Mouse (Mus musculus) left cerebral cortex, adult 2 months (tissue): Measurements from ENCODE around the gene Chrm3. TPM values are rescaled to one million over a fixed set of nuclear protein-coding genes. Genes with fewer than 3 reads are reported as not detected.
A peak's percentile ranks its signal among the peaks of the same experiment; 100 is the strongest.

Source experiments
- DNase-seq, 2 experiments: peaks; one replicate each; pipeline ENCODE4 v3.0.0; 2021 to 2022; ENCODE audit warnings: low spot score in 2 of 2, mixed read lengths in 1 of 2; ENCODE audit errors: extremely low spot score in 1 of 2
- H3K27ac ChIP-seq: fragments of 200-600 bp; 2 replicates; pipeline ENCODE4 v1.8.1; 2022
- H3K4me3 ChIP-seq: fragments of 200-600 bp; 2 replicates; pipeline ENCODE4 v1.8.1; 2022
- CTCF ChIP-seq: fragments of 200-600 bp; IDR thresholded peaks from 2 replicates; pipeline ENCODE4 v1.8.1; 2022; ENCODE audit warnings: antibody characterized with exemption, mild to moderate bottlenecking, moderate library complexity
- intact Hi-C: fragments of 180-260 bp; cut with DNase I; formaldehyde crosslinking; loops from one replicate; pipeline ENCODE4 v1.15.1; 2025
- total RNA-seq, 2 experiments: library from RNA; stranded (reverse); gene quantifications; 2 replicates each; pipeline ENCODE4 v1.2.3; 2021

Chrm3 gene
- total RNA-seq, 2 experiments from 2014 or later, result 52.6 to 55.0 TPM

- intact Hi-C loops, result no loop called here
- no peak overlapping the region for H3K27ac ChIP-seq
- no peak overlapping the region for H3K4me3 ChIP-seq
- DNase-seq, result no peak
- no peak for TF ChIP-seq CTCF
Measured at GRCm38 (mm10) chr13:10138878-10139277, 221.8 kb downstream of the Chrm3 start.

DNA sequence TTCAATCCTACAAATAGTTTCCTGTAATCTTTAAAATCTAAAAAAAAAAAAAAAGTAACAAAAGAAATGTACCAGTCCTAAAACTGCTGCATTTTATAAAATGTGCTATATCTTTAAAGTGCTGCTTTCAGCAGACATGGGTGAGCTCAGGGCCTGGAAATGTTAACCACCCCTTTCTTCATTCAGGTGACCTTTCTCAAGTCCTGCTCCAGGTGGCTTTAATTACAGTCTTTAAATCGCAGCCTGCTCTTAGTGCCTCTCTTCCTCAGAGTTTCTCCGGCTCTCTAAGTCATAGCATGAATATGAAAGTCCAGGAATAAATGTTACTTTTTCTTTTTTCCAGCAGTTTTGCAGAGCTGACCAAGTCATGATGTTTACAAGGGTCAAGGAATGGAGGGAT is 229.6 kb downstream of the Chrm3 start:
- no peak overlapping the region for H3K4me3 ChIP-seq
- DNase-seq, result no peak
- intact Hi-C loops, result no loop called here
- H3K27ac ChIP-seq, result no peak overlapping the region
- TF ChIP-seq CTCF, result no peak

GRCm38 (mm10) chr13:10112211-10112610 is 248.4 kb downstream of the Chrm3 start:
- DNase-seq, result no peak
- intact Hi-C loops, result no loop called here
- TF ChIP-seq CTCF, result no peak
- no peak overlapping the region for H3K27ac ChIP-seq
- H3K4me3 ChIP-seq, result no peak overlapping the region

DNA sequence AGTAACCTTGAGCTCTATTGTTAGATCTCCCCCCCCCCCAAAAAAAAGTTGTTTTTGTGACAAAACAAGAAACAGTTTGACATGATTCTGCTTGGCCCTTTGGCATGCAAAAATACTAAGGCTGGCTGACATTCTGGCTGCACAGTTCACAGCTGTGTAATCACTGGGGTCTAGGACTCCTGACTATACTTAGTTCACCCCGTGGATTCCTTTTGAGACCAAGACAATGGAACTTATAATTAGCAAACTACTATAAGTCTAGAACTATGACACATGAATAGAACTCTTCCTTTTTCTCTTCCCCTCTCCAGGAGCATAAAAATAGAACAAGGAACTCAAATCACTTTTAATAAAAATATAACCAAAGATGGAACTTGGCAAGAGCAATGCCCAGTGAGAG is 251.1 kb downstream of the Chrm3 start:
- intact Hi-C loops, result no loop called here
- DNase-seq, result no peak
- Histone ChIP-seq H3K27ac (no peak overlapping the region), H3K4me3 (no peak overlapping the region)
- no peak for TF ChIP-seq CTCF

GRCm38 (mm10) chr13:10107331-10107730 is 253.3 kb downstream of the Chrm3 start:
- intact Hi-C loops, result no loop called here

GRCm38 (mm10) chr13:10090778-10091177 is 269.9 kb downstream of the Chrm3 start:
- Histone ChIP-seq H3K4me3 (no peak overlapping the region), H3K27ac (no peak overlapping the region)
- no peak for DNase-seq
- TF ChIP-seq CTCF, result no peak
- intact Hi-C loops, result no loop called here

More at GRCm38 (mm10) chr13:10107331-10107730, 253.3 kb downstream of the Chrm3 start:
- no peak for TF ChIP-seq CTCF
- Histone ChIP-seq H3K4me3 (no peak overlapping the region), H3K27ac (no peak overlapping the region)
- no peak for DNase-seq

DNA sequence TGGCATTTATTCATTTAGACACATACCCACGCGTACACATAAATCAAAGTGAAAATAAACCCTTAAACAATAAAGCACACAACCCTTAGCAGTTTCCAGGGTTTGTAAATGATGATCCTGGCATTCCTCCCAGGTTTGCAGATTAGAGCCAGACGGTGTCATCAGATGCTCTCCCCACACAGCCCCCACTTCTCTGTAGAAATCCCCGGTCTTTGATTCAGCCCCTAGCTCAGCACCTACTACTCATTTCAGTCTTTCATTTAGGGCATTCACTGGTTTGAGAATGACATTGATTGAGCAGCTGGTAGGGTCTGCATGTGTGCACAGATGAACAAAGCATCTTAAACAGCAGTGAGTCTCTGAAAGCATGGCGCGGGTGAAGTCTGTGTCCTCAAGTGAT is 274.3 kb downstream of the Chrm3 start:
- no peak overlapping the region for H3K4me3 ChIP-seq
- intact Hi-C loops, result no loop called here
- H3K27ac ChIP-seq, result no peak overlapping the region
- TF ChIP-seq CTCF, result no peak
- no peak for DNase-seq

DNA sequence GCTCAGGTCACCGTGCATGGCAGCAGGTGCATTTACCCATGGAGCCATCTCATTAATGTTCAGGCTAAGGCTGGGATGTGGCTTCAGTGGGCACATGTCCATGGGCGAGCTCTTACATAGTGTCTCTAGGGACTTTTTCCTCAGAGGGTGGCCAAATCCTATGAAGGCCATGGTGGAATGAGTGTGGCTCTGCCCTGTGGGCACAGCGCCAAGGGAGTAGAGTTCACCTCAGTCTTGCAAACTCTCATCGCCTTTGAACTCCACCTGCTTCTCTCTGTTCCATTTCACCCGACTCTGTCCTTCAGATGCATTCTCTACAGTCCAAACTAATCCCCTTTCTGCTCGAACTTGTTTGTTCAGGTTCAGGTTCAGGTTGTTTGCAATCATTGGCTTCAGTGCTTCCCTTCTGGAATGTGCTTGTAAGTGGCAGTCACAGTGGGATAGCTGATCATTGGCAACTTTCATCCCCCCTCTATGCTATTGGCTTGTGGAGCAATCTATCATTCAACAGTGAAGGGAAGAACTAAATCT is 278.7 kb downstream of the Chrm3 start:
- no peak overlapping the region for H3K27ac ChIP-seq
- intact Hi-C loops, result no loop called here
- no peak overlapping the region for H3K4me3 ChIP-seq
- DNase-seq, result no peak
- no peak for TF ChIP-seq CTCF

- intact Hi-C loops, result loop anchor here (10.0 kb wide), 2 partner anchors 186 to 274 kb away; no protein-coding TSS in a partner anchor
Measured at GRCm38 (mm10) chr13:10071165-10071564, 289.5 kb downstream of the Chrm3 start.

DNA sequence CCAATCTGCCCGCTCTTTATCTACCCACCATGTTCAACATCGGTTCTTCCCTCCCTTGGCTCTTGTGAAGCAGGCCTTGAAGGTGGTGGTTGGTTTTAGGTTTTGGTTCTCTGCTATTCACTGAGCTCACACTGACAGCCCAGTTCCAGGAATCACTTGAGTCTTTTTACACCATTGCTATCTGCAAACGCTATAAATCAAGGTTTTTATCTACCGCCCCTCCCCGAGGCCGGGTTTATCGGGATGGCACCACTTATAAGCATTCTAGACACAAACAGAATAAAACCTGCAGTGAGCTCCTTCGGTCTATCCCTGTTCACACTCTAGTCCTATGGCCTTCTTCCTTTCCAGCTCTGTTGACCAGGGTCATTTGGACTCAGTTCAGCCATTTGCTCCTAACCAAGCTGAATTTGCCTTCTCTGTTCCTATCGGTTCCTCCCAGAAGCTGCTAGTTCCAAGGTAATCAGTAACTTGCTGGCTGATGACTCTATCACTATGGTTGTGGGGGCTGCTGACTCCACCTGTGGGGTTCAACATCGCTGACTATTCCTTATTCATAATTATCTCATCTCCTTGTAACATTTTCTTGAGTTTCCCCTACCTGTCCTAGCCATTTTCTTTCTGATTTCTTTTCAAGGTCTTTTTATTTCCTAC is 291.6 kb downstream of the Chrm3 start:
- Histone ChIP-seq H3K27ac (no peak overlapping the region), H3K4me3 (no peak overlapping the region)
- intact Hi-C loops, result no loop called here
- DNase-seq, result no peak
- TF ChIP-seq CTCF, result no peak

More at GRCm38 (mm10) chr13:10071165-10071564, 289.5 kb downstream of the Chrm3 start:
- no peak overlapping the region for H3K4me3 ChIP-seq
- DNase-seq, result peak; percentile 29 to 40
- TF ChIP-seq CTCF, result peak; percentile 63
- no peak overlapping the region for H3K27ac ChIP-seq

DNA sequence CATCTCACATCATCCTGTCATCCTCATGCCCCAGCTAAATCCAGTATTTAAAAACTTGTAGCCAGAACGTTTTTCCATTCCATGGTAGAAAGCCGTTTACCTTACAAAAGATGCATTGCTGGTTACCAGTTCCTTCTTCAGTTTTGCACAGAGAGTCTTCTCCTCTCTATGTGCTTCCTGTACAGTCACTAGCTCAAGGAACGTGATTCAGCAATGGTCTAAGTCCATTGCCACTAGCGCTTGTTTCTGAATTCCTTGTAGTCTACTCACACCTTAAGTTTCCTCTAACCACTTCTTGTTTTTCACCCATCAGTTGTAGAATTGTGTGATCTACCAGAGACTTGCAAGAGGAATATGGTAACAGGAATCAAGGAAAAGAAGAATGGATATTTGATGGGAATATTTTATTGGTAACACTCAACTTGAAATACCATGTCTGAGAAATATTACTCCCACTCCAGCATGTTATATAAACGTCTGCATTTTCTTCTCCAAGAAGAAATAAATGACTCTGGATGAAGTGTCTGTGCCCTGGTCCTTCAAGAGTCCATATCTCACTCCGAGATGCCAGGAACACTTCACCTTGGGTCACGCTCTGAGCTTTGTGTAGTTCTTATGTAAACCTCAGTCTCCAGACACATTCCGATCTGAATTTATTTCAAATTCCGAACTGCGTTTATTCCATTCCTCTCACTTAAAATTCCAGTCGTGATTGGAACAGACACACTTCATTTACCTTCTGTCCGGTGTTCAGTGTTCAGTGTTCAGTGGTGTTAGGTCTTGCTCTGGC is 293.6 kb downstream of the Chrm3 start:
- no peak for DNase-seq
- Histone ChIP-seq H3K27ac (no peak overlapping the region), H3K4me3 (no peak overlapping the region)
- intact Hi-C loops, result no loop called here
- TF ChIP-seq CTCF, result no peak

DNA sequence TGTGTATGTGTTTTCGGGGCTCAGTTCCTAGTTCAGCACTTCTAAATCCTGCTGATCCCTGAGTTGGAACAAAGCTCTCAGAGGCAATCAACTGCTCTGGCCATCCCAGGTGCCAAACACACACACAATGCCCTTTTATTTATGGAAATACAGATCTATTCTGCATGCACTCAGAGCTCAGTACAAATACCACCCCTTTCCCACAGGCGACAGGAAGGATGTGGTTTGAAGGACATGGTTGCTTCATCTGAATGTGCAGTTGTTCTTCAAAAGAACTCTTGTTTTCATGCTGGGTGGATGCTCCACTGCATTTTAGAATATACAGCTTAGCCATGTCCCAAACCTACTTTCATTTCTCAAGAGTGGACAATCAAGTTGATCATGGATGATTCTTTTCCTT is 294.9 kb downstream of the Chrm3 start:
- no peak overlapping the region for H3K4me3 ChIP-seq
- H3K27ac ChIP-seq, result no peak overlapping the region
- intact Hi-C loops, result no loop called here
- TF ChIP-seq CTCF, result no peak
- DNase-seq, result no peak
